Mouse (Mus musculus): ENCODE measurements at regions not wholly inside any gene's neighbourhood (a gene's known extent, or its start where the extent isn't known, plus 50 kb on each side); places are given as distances from the start of the nearest gene placed in this dataset.

DNA sequence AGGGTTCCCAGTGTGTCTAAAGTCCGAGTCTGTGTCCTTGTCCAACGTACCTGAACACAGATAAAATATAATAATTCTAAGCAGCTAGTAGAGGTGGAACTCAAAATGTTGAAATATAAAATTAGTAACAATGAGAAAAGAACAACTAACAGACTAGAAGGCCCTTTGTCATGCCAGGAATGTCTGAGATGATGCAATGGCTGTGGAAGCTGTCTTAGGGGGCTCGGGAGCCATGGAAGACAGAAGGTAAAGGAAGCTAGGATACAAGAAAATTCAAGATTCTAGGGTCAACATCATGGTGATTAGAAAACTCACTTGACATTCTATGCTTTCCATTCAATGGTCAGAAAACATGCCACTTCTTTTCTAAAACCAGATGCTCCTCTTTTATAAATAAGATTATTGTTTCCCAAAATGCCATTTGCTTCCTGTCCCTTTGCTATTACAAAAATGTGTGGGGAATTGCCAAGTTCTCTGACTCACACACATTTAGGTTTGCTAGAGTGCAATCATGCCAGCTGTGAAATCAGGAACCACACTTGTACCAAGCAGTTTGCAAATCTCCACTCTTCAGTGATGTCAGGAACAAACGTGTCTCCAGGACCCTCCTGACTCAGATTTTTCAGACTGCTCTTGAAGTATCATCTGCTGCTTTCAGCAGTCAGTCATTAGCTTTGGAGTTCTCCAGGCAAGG is 175.8 kb downstream of the Tm4sf1 start:
- TF ChIP-seq CTCF (IDR thresholded peaks at IDR 0.05; ENCODE audit: extremely low read depth, insufficient read depth, low read length), result no peak
- no peak for TF ChIP-seq POLR2A (IDR thresholded peaks at IDR 0.05; ENCODE audit: extremely low read depth, insufficient read depth, low read length)
